Mouse (Mus musculus): ENCODE data around the gene Hfe. TPM values are rescaled to one million over a fixed set of nuclear protein-coding genes. Genes with fewer than 3 reads are reported as not detected.

Hfe gene
- polyA plus RNA-seq (2014; fragmentation: Illumina TruSeq; extraction: RNeasy Lipid Tissue Mini Kit (QIAGEN cat#74804); ENCODE audit: low read depth, low replicate concordance), result 13.2 TPM

DNA sequence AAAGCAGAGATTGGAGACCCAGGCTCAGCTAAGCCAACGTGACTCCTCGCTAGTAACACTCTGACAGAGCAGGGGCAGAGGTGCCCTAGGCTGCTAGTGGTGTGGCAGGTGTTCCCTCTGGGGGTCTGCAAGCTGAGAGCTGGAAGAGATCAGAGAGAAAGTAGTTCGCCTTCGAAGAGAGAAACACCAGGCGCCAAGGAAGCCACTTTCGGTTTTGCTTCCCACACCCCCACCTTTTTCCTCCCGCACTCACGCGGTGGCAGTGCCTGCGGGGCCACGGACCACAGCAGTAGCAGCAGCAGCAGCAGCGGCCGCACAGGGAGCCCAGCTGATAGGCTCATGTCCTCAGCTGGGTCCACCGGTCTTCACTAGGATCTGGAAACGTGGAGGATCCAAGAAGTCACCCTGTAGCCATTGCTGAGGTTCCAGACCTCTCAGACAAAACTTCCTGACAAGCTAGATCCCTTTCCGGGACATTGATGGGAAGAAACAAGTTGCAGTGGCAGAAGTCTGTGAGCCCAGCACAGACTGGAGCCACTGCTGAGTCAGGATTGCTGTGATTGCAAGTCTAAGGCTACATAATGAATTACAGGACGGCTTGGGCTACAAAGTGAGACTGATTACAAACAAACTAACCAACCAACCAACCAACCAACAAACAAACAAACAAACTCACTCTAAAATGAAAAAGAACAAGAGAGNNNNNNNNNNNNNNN, at the start of gene Hfe:
Hfe (minus strand) TSS at position 481 of the 716 bp plus-strand sequence.

DNA sequence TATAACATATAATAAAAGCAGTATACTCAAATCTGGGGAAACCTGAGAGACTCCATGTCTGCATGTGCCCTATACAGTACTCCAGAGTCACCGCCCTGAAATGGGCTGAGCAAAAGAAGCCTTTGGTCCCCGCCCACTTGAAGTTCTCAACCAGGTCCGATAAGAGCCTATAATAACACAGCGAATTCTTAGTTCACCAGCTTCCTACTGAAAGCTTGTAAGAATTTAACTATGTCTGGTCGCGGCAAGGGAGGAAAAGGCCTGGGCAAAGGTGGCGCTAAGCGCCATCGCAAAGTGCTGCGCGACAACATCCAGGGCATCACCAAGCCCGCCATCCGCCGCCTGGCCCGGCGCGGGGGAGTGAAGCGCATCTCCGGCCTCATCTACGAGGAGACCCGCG, 46.1 kb upstream of the Hfe start, which contains the start of gene Hist1h4b:
Hist1h4b (plus strand) TSS at position 224 of the 400 bp plus-strand sequence.

DNA sequence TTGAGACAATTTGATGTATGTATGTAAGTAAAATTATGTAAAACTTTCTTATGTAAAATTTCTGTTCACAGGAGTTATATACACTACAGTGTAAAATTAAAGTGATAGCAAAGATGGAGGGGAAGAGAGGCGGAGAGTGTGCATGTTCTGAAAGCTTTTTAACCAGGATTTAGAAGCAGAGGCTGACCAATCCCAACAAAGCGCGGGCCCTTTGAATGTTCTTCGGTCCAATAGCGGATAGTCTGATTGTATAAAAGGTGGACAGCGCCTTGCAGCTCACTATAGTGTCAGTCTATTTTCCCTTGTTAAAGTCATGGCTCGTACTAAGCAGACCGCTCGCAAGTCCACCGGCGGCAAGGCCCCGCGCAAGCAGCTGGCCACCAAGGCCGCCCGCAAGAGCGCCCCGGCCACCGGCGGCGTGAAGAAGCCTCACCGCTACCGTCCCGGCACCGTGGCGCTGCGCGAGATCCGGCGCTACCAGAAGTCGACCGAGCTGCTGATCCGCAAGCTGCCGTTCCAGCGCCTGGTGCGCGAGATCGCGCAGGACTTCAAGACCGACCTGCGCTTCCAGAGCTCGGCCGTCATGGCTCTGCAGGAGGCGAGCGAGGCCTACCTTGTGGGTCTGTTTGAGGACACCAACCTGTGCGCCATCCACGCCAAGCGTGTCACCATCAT, 41.5 kb upstream of the Hfe start, which contains the start of gene Hist1h3b:
Hist1h3b (plus strand) TSS at position 201 of the 675 bp plus-strand sequence.

DNA sequence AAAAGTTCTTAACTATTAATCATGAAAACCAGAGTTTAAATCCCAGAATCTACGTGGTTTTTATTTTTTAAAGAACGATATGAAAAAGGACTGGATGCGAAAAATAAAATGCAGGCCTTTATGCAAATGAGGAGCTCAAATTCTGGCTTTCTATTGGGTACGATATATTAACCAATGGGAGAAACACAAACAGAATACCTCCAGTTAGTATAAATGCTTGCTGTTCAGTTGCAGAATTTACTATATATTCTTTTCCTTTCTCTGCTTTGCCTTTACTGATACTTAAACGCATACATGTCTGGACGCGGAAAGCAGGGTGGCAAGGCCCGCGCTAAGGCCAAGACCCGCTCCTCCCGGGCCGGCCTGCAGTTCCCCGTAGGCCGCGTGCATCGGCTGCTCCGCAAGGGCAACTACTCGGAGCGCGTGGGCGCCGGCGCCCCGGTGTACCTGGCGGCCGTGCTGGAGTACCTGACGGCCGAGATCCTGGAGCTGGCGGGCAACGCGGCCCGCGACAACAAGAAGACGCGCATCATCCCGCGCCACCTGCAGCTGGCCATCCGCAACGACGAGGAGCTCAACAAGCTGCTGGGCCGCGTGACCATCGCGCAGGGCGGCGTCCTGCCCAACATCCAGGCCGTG, 40.3 kb upstream of the Hfe start, which contains the start of gene Hist1h2ab:
Hist1h2ab (plus strand) TSS at position 288 of the 639 bp plus-strand sequence.

DNA sequence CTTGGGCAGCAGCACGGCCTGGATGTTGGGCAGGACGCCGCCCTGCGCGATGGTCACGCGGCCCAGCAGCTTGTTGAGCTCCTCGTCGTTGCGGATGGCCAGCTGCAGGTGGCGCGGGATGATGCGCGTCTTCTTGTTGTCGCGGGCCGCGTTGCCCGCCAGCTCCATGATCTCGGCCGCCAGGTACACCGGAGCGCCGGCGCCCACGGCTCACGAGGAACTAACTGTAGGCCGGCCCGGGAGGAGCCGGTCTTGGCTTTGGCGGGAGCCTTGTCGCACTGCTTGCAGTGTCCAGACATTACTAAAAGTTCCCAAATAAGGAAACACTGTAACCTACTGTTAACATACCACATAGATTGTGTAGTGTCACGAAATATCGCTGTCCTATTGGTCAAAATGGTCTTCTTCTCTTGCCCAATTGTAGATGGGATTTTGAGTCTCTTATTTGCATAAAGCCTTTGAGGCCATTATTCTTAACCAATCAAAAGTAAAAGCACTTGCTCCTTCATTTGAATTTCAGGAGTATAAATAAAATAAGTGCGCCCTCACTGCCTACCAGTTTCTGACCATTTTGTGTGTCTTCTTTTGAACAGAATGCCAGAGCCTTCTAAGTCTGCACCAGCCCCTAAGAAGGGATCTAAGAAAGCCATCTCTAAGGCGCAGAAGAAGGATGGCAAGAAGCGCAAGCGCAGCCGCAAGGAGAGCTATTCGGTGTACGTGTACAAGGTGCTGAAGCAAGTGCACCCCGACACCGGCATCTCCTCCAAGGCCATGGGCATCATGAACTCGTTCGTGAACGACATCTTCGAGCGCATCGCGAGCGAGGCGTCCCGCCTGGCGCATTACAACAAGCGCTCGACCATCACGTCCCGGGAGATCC, 35.8 kb upstream of the Hfe start, which contains the start of gene Hist1h2bb:
Hist1h2bb (plus strand) TSS at position 534 of the 880 bp plus-strand sequence.

DNA sequence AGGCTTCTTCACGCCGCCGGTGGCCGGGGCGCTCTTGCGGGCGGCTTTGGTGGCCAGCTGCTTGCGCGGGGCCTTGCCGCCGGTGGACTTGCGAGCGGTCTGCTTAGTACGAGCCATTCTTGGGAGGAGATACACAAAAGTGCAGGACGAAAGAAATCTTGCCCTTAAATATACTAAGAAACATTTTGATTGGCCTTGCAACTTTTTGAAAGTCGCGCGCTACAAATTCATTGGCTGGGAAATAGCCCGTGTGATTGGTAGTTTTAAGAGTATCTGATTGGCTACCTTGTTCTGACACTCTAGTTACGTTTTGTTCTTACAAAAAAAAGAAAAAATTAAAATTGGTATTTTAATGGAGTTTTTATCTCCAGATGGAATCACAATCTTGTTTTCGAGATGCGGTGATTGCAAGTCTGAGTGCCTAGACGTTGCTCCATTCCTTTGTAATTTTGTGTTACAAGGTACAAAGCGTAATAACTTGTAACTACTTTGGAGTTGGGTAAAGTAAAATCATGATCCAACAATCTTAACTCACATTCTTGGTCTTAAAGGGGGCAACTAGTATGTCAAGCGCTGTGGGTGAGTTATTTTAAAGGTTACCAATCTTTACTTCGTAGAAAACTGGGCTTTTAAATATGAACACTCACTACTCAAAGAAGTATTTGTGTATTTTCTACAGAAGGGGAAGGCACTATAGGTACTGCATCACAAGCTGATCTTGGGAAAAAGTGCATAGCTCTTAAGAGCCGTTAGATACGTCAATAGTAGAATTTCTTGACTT, 34.9 kb upstream of the Hfe start, which contains the start of gene Hist1h3c:
Hist1h3c (minus strand) TSS at position 222 of the 781 bp plus-strand sequence.

DNA sequence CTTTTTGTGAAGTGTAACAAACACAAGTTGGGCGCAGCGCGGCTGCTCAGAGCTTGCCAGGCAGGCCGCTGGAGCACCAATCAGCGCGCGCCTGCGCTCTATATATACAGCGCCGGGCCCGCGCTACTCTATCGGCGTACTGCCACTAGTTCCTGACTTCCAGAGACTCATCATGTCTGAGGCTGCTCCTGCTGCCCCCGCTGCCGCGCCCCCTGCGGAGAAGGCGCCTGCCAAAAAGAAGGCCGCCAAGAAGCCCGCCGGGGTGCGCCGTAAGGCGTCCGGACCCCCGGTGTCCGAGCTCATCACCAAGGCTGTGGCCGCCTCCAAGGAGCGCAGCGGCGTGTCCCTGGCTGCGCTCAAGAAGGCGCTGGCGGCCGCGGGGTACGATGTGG, 28.0 kb upstream of the Hfe start, which contains the start of gene Hist1h1c:
Hist1h1c (plus strand) TSS at position 132 of the 392 bp plus-strand sequence.

DNA sequence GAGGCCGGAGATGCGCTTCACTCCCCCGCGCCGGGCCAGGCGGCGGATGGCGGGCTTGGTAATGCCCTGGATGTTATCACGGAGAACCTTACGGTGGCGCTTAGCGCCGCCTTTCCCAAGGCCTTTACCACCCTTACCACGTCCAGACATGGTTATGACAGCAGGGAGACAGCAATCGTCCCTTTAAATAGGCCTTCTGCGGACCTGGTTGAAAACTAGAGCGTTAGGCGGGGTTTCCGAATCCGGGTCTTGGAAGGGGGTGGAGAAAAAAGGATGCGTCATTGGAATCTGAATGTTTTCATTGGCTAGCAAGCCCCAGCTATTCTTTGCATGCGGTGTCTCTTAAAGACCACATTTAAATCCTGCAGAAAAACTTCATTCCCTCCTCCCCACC, 12.4 kb downstream of the Hfe start, which contains the start of gene Hist1h4c:
Hist1h4c (minus strand) TSS at position 155 of the 394 bp plus-strand sequence.

DNA sequence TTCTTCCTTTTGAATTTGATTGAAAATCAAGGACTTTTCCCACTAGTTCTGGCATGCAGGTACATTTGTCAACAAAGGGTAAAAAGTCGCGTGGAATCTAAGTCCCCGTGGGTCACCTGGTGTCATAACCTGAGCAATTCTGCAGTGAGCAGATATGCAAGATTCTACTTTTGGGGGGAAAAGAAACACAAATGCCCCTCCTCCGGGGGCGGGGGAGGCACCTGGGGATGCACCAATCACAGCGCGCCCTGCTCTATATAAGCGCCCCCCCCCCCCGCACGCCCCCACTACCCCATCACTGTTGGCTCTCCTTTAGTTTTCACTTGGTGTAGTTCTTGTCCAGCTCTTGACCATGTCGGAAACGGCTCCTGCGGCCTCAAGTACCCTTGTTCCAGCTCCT, 15.1 kb downstream of the Hfe start, which contains the start of gene Hist1h1t:
Hist1h1t (plus strand) TSS at position 301 of the 400 bp plus-strand sequence.

DNA sequence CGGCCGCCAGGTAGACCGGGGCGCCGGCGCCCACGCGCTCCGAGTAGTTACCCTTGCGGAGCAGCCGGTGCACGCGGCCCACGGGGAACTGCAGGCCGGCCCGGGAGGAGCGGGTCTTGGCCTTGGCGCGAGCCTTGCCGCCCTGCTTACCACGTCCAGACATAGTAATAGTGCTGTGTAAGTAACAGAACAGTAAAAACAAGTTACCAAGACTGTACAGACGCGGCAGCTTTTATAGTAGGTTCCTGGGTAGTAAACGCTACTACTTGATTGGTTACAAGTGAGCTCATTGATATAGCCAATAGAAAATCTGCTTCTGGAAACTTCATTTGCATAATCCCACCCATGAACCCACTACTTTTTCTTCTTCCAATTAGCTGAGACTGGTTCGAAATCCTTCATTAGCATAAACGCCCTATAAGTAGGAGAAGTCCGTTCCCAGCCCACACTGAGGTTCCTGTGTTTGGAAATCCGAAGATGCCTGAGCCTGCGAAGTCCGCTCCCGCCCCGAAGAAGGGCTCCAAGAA, 26.8 kb downstream of the Hfe start, which contains the start of the genes Hist1h2ac and Hist1h2bc:
Hist1h2ac (minus strand) TSS at position 194 of the 527 bp plus-strand sequence.
Hist1h2bc (plus strand) TSS at position 445 of the 527 bp plus-strand sequence.

Other genes starting within 250 kb of the Hfe start
- 4.6 TPM for gene Btn1a1, start 245.0 kb downstream of the Hfe start, polyA plus RNA-seq (2014; fragmentation: Illumina TruSeq; extraction: RNeasy Lipid Tissue Mini Kit (QIAGEN cat#74804); ENCODE audit: low read depth, low replicate concordance)
- not detected for gene Btn2a2, start 222.0 kb downstream of the Hfe start, polyA plus RNA-seq (2014; fragmentation: Illumina TruSeq; extraction: RNeasy Lipid Tissue Mini Kit (QIAGEN cat#74804); ENCODE audit: low read depth, low replicate concordance)
- not detected for gene Hist1h4h, start 179.8 kb downstream of the Hfe start, polyA plus RNA-seq (2014; fragmentation: Illumina TruSeq; extraction: RNeasy Lipid Tissue Mini Kit (QIAGEN cat#74804); ENCODE audit: low read depth, low replicate concordance)
- gene Hist1h2af, start 176.9 kb downstream of the Hfe start, polyA plus RNA-seq (2014; fragmentation: Illumina TruSeq; extraction: RNeasy Lipid Tissue Mini Kit (QIAGEN cat#74804); ENCODE audit: low read depth, low replicate concordance), result not detected
- gene Hist1h3g, start 175.4 kb downstream of the Hfe start, polyA plus RNA-seq (2014; fragmentation: Illumina TruSeq; extraction: RNeasy Lipid Tissue Mini Kit (QIAGEN cat#74804); ENCODE audit: low read depth, low replicate concordance), result not detected
- gene Hist1h2bh, start 167.5 kb downstream of the Hfe start, polyA plus RNA-seq (2014; fragmentation: Illumina TruSeq; extraction: RNeasy Lipid Tissue Mini Kit (QIAGEN cat#74804); ENCODE audit: low read depth, low replicate concordance), result 2.1 TPM
- gene Hist1h3f, start 166.8 kb downstream of the Hfe start, polyA plus RNA-seq (2014; fragmentation: Illumina TruSeq; extraction: RNeasy Lipid Tissue Mini Kit (QIAGEN cat#74804); ENCODE audit: low read depth, low replicate concordance), result not detected
- not detected for gene Hist1h4f, start 159.2 kb downstream of the Hfe start, polyA plus RNA-seq (2014; fragmentation: Illumina TruSeq; extraction: RNeasy Lipid Tissue Mini Kit (QIAGEN cat#74804); ENCODE audit: low read depth, low replicate concordance)
- gene Hist1h1d, start 157.6 kb downstream of the Hfe start, polyA plus RNA-seq (2014; fragmentation: Illumina TruSeq; extraction: RNeasy Lipid Tissue Mini Kit (QIAGEN cat#74804); ENCODE audit: low read depth, low replicate concordance), result 3.9 TPM
- gene Hist1h3e, start 148.5 kb downstream of the Hfe start, polyA plus RNA-seq (2014; fragmentation: Illumina TruSeq; extraction: RNeasy Lipid Tissue Mini Kit (QIAGEN cat#74804); ENCODE audit: low read depth, low replicate concordance), result not detected
- not detected for gene Hist1h2ae, start 139.6 kb downstream of the Hfe start, polyA plus RNA-seq (2014; fragmentation: Illumina TruSeq; extraction: RNeasy Lipid Tissue Mini Kit (QIAGEN cat#74804); ENCODE audit: low read depth, low replicate concordance)
- 3.6 TPM for gene Hist1h2bg, start 139.5 kb downstream of the Hfe start, polyA plus RNA-seq (2014; fragmentation: Illumina TruSeq; extraction: RNeasy Lipid Tissue Mini Kit (QIAGEN cat#74804); ENCODE audit: low read depth, low replicate concordance)
- gene Hist1h2bf, start 136.7 kb downstream of the Hfe start, polyA plus RNA-seq (2014; fragmentation: Illumina TruSeq; extraction: RNeasy Lipid Tissue Mini Kit (QIAGEN cat#74804); ENCODE audit: low read depth, low replicate concordance), result not detected
- gene Hist1h2ad, start 136.5 kb downstream of the Hfe start, polyA plus RNA-seq (2014; fragmentation: Illumina TruSeq; extraction: RNeasy Lipid Tissue Mini Kit (QIAGEN cat#74804); ENCODE audit: low read depth, low replicate concordance), result not detected
- 6.7 TPM for gene Hist1h3d, start 135.1 kb downstream of the Hfe start, polyA plus RNA-seq (2014; fragmentation: Illumina TruSeq; extraction: RNeasy Lipid Tissue Mini Kit (QIAGEN cat#74804); ENCODE audit: low read depth, low replicate concordance)
- 2.3 TPM for gene Hist1h4d, start 129.3 kb downstream of the Hfe start, polyA plus RNA-seq (2014; fragmentation: Illumina TruSeq; extraction: RNeasy Lipid Tissue Mini Kit (QIAGEN cat#74804); ENCODE audit: low read depth, low replicate concordance)
- gene Hist1h2be, start 89.7 kb downstream of the Hfe start, polyA plus RNA-seq (2014; fragmentation: Illumina TruSeq; extraction: RNeasy Lipid Tissue Mini Kit (QIAGEN cat#74804); ENCODE audit: low read depth, low replicate concordance), result 16.9 TPM
- 6.3 TPM for gene Hist1h1e, start 88.3 kb downstream of the Hfe start, polyA plus RNA-seq (2014; fragmentation: Illumina TruSeq; extraction: RNeasy Lipid Tissue Mini Kit (QIAGEN cat#74804); ENCODE audit: low read depth, low replicate concordance)
- gene Hist1h2ac, start 26.9 kb downstream of the Hfe start, polyA plus RNA-seq (2014; fragmentation: Illumina TruSeq; extraction: RNeasy Lipid Tissue Mini Kit (QIAGEN cat#74804); ENCODE audit: low read depth, low replicate concordance), result 9.6 TPM
- gene Hist1h2bc, start 26.7 kb downstream of the Hfe start, polyA plus RNA-seq (2014; fragmentation: Illumina TruSeq; extraction: RNeasy Lipid Tissue Mini Kit (QIAGEN cat#74804); ENCODE audit: low read depth, low replicate concordance), result 364 TPM
- not detected for gene Hist1h1t, start 15.0 kb downstream of the Hfe start, polyA plus RNA-seq (2014; fragmentation: Illumina TruSeq; extraction: RNeasy Lipid Tissue Mini Kit (QIAGEN cat#74804); ENCODE audit: low read depth, low replicate concordance)
- gene Hist1h4c, start 12.4 kb downstream of the Hfe start, polyA plus RNA-seq (2014; fragmentation: Illumina TruSeq; extraction: RNeasy Lipid Tissue Mini Kit (QIAGEN cat#74804); ENCODE audit: low read depth, low replicate concordance), result 2.2 TPM
- 96.7 TPM for gene Hist1h1c, start 28.0 kb upstream of the Hfe start, polyA plus RNA-seq (2014; fragmentation: Illumina TruSeq; extraction: RNeasy Lipid Tissue Mini Kit (QIAGEN cat#74804); ENCODE audit: low read depth, low replicate concordance)
- not detected for gene Hist1h3c, start 34.7 kb upstream of the Hfe start, polyA plus RNA-seq (2014; fragmentation: Illumina TruSeq; extraction: RNeasy Lipid Tissue Mini Kit (QIAGEN cat#74804); ENCODE audit: low read depth, low replicate concordance)
- not detected for gene Hist1h2bb, start 35.9 kb upstream of the Hfe start, polyA plus RNA-seq (2014; fragmentation: Illumina TruSeq; extraction: RNeasy Lipid Tissue Mini Kit (QIAGEN cat#74804); ENCODE audit: low read depth, low replicate concordance)
- gene Hist1h2ab, start 40.3 kb upstream of the Hfe start, polyA plus RNA-seq (2014; fragmentation: Illumina TruSeq; extraction: RNeasy Lipid Tissue Mini Kit (QIAGEN cat#74804); ENCODE audit: low read depth, low replicate concordance), result not detected
- not detected for gene Hist1h3b, start 41.4 kb upstream of the Hfe start, polyA plus RNA-seq (2014; fragmentation: Illumina TruSeq; extraction: RNeasy Lipid Tissue Mini Kit (QIAGEN cat#74804); ENCODE audit: low read depth, low replicate concordance)
- gene Hist1h4b, start 46.2 kb upstream of the Hfe start, polyA plus RNA-seq (2014; fragmentation: Illumina TruSeq; extraction: RNeasy Lipid Tissue Mini Kit (QIAGEN cat#74804); ENCODE audit: low read depth, low replicate concordance), result not detected
- gene Hist1h4a, start 50.4 kb upstream of the Hfe start, polyA plus RNA-seq (2014; fragmentation: Illumina TruSeq; extraction: RNeasy Lipid Tissue Mini Kit (QIAGEN cat#74804); ENCODE audit: low read depth, low replicate concordance), result not detected
- gene Hist1h3a, start 51.5 kb upstream of the Hfe start, polyA plus RNA-seq (2014; fragmentation: Illumina TruSeq; extraction: RNeasy Lipid Tissue Mini Kit (QIAGEN cat#74804); ENCODE audit: low read depth, low replicate concordance), result not detected
- gene Hist1h1a, start 52.8 kb upstream of the Hfe start, polyA plus RNA-seq (2014; fragmentation: Illumina TruSeq; extraction: RNeasy Lipid Tissue Mini Kit (QIAGEN cat#74804); ENCODE audit: low read depth, low replicate concordance), result not detected
- 1.1 TPM for gene Trim38, start 59.1 kb upstream of the Hfe start, polyA plus RNA-seq (2014; fragmentation: Illumina TruSeq; extraction: RNeasy Lipid Tissue Mini Kit (QIAGEN cat#74804); ENCODE audit: low read depth, low replicate concordance)
- 0.76 TPM for gene Slc17a2, start 96.1 kb upstream of the Hfe start, polyA plus RNA-seq (2014; fragmentation: Illumina TruSeq; extraction: RNeasy Lipid Tissue Mini Kit (QIAGEN cat#74804); ENCODE audit: low read depth, low replicate concordance)
- 0.25 TPM for gene Slc17a3, start 128.6 kb upstream of the Hfe start, polyA plus RNA-seq (2014; fragmentation: Illumina TruSeq; extraction: RNeasy Lipid Tissue Mini Kit (QIAGEN cat#74804); ENCODE audit: low read depth, low replicate concordance)
- not detected for gene Slc17a1, start 156.9 kb upstream of the Hfe start, polyA plus RNA-seq (2014; fragmentation: Illumina TruSeq; extraction: RNeasy Lipid Tissue Mini Kit (QIAGEN cat#74804); ENCODE audit: low read depth, low replicate concordance)
- gene Slc17a4, start 204.2 kb upstream of the Hfe start, polyA plus RNA-seq (2014; fragmentation: Illumina TruSeq; extraction: RNeasy Lipid Tissue Mini Kit (QIAGEN cat#74804); ENCODE audit: low read depth, low replicate concordance), result 85.4 TPM
- not detected for gene Hist1h2ba, start 223.3 kb upstream of the Hfe start, polyA plus RNA-seq (2014; fragmentation: Illumina TruSeq; extraction: RNeasy Lipid Tissue Mini Kit (QIAGEN cat#74804); ENCODE audit: low read depth, low replicate concordance)
- not detected for gene Hist1h2aa, start 223.6 kb upstream of the Hfe start, polyA plus RNA-seq (2014; fragmentation: Illumina TruSeq; extraction: RNeasy Lipid Tissue Mini Kit (QIAGEN cat#74804); ENCODE audit: low read depth, low replicate concordance)

Data from sigmoid colon, adult 10 weeks (tissue).